Mouse (Mus musculus): ENCODE measurements around the gene Yju2.
A peak's percentile ranks its signal among the peaks of the same experiment; 100 is the strongest.

Yju2 gene

GRCm38 (mm10) chr17:56007444-56008355 lies 48.8 kb downstream of the Yju2 start:
- DNase-seq (ENCODE audit: low spot score in 2 of 2): no peak

DNA sequence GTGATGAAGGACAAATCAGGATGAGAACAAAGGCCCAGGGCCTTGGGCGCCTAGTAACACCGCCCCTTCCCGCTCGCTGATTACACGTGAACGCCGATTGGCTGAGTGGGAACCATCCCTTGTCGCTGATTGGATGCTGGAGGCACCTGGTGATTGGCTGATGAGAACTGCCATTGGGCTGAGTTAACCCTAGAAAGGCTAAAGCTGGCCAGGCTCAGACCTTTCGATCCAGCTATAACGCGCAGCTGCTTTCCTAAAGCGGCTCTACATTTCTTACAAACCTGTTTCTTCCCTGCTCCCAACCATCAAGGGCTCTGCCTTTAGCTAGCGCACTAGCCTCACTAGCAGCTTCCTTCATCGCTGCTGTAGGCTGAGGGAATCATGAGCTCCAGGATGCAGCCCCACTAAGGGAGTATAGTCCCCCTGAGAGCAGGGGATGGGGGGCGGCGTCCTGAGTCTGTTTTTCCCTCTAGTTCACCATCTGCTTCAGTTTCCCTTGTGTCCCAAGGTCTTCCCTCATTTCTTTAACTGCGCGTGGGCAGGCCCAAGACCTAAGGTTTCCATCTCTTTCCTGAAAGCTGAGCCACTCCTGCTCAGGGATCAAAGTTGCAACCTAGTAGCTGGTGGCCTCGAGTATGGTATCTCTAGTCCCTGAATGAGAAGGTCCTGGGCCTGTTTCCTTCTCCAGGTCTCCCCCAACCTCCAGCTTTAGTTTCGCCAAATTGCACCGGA lies 49.6 kb downstream of the Yju2 start:
- DNase-seq (ENCODE audit: low spot score in 2 of 2): peak; percentile 86 to 92

DNA sequence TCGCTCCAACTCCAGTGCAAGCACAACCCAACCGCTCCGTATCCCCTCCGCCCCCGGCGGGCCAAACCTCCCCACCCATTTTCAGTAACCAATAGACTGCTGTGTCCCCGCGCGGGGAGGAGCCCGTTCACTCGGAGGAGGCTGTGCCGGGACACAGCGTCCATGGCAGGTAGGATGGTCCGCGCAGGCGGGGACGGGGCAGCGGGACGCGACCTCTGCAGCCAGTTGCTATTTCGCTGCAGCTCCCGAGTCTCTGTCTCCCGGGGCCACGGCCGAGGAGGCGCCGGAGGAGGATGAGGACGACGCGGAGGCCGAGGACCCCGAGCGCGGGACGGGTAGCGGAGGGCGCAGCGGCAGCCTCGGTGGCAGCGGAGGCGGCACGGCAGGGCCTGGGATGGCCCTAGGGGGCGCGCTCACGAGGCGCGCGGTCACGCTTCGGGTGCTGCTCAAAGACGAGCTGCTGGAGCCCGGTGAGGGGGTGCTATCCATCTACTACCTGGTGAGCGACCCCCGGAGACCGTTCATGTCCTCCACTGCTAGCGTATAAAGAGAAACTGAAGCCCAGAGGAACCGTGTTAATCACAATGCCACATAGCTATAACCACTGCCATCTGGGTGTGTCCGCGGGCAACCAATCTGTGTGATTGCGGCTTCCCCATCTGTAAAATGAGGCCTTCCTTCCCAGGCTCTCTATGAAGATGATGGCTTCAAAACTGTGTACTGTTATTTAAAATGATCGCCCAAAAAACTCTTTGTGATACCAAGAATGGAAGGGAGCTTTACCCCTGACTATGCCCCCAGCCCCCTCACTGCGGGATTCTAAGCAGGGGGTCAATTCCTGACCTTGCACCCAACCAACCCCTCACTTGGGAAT lies 50.4 kb downstream of the Yju2 start:
- peak; percentile 87 to 90 for DNase-seq (ENCODE audit: low spot score in 2 of 2)

DNA sequence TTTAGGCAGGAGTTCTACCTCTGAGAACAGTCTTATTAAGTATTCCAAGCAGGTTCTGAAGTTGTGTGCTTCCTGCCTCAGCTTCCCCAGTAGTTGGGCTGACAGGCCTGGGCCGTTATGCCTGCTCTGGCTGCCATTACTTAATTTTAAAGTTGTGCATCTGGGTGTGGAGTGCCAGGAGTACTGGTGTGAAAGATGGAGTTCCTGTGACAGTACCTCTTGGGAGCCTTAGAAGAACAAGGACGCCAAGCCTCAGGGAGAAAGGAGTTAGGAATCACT lies 51.0 kb downstream of the Yju2 start:
- DNase-seq (ENCODE audit: low spot score in 2 of 2): no peak

- no peak for DNase-seq (ENCODE audit: low spot score in 2 of 2)
Observed at GRCm38 (mm10) chr17:56010255-56010654, 51.4 kb downstream of the Yju2 start.

- DNase-seq (ENCODE audit: low spot score in 2 of 2): peak; percentile 71 to 89
Observed at GRCm38 (mm10) chr17:56010681-56011080, 51.8 kb downstream of the Yju2 start.

DNA sequence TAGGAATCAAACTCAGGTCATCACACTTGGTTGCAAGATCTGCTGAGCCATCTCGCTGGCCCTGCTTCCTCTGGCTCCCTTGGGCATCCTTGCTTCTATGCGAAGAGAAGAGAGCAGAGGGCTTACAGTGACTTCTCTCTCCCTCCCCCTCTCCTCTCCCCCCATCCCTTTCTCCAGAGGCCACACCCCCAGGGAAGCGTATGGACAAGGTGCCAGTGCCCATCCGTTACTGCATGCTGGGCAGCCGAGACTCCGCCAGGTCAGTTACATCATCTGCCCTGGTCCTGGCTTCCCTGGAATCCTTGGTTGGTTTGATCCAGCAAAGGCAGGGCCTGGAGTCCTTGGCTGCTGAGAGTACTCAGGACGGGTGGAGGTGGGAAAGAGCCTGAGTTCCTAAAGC lies 52.5 kb downstream of the Yju2 start:
- no peak for DNase-seq (ENCODE audit: low spot score in 2 of 2)

GRCm38 (mm10) chr17:56015293-56015692 lies 56.4 kb downstream of the Yju2 start:
- DNase-seq (ENCODE audit: low spot score in 2 of 2): no peak

- DNase-seq (ENCODE audit: low spot score in 2 of 2): no peak
Observed at GRCm38 (mm10) chr17:56016382-56016781, 57.5 kb downstream of the Yju2 start.

- no peak for DNase-seq (ENCODE audit: low spot score in 2 of 2)
Observed at GRCm38 (mm10) chr17:56016793-56017785, 58.2 kb downstream of the Yju2 start.

DNA sequence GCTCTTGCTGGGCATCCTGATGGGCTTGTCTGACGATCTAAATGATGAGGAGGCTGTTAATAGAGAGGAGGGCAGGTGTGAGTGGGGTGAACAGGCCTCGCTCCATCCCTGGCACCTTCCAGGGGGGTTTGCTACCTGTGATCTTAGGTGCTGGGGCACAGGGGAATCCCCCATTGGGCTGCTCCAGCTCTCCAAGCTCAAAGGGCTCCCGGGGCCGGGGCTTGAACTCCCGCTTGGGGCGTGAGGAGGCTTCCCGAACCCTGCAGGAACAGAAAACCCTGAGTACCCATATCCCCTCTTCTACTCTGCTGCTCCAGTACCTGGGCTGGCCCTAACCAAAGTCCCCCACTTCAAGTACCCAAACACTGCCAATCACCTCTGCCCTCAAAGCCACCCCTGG lies 58.9 kb downstream of the Yju2 start:
- no peak for DNase-seq (ENCODE audit: low spot score in 2 of 2)
